Mouse (Mus musculus) liver, embryonic 14.5 days (tissue): ENCODE data around the gene Il22ra1.

Source experiments
- CTCF ChIP-seq: IDR thresholded peaks from 2 replicates; pipeline ENCODE4 v1.5.1; 2016; ENCODE audit warnings: antibody characterized with exemption, low read depth, control low read depth
- EP300 ChIP-seq: IDR thresholded peaks from 2 replicates; pipeline ENCODE4 v1.6.1; 2016; ENCODE audit warnings: antibody characterized with exemption, low read depth

GRCm38 (mm10) chr4:135764700-135765099 is 36.7 kb downstream of the Il22ra1 start:
- no peak for TF ChIP-seq CTCF
- no peak for TF ChIP-seq EP300
